Mouse (Mus musculus): ENCODE results near the gene Tlr4. TPM values are rescaled to one million over a fixed set of nuclear protein-coding genes. Genes with fewer than 3 reads are reported as not detected.

Tlr4 gene
- polyA plus RNA-seq, 1 experiment from 2014 or later, result 1.1 TPM

- 91% methylated on average over 1 of the region's 1 CpGs for WGBS
- no peak overlapping the region for H3K9ac ChIP-seq (ENCODE audit: low read depth, low read length)
- ATAC-seq, result no peak
Observed at GRCm38 (mm10) chr4:66881496-66881895, 54.1 kb downstream of the Tlr4 start.

GRCm38 (mm10) chr4:66883264-66883663 is 55.9 kb downstream of the Tlr4 start:
- H3K27me3 ChIP-seq (replicated peaks; ENCODE audit: control insufficient read depth, insufficient read depth, low read length), result no peaks in the 10 kb centered on the region
- no peak overlapping the region for H3K27ac ChIP-seq (ENCODE audit: low read length)
- ATAC-seq, result no peak
- H3K4me2 ChIP-seq (ENCODE audit: low read depth, low read length), result no peak overlapping the region
- no peaks in the 10 kb centered on the region for H3K36me3 ChIP-seq (ENCODE audit: control insufficient read depth, insufficient read depth, low read length)
- no peaks in the 10 kb centered on the region for H3K9me3 ChIP-seq (ENCODE audit: control insufficient read depth, low read length)
- no peaks in the 10 kb centered on the region for H3K4me1 ChIP-seq (ENCODE audit: control insufficient read depth, insufficient read depth, low read length)
- 90% methylated on average over 5 of the region's 5 CpGs for WGBS
- no peak overlapping the region for H3K4me3 ChIP-seq (ENCODE audit: low read length)
- H3K9ac ChIP-seq (ENCODE audit: low read depth, low read length), result no peak overlapping the region

More at GRCm38 (mm10) chr4:66881496-66881895, 54.1 kb downstream of the Tlr4 start:
- Histone ChIP-seq H3K27me3 (replicated peaks; ENCODE audit: control insufficient read depth, insufficient read depth, low read length) (no peaks in the 10 kb centered on the region), H3K36me3 (ENCODE audit: control insufficient read depth, insufficient read depth, low read length) (no peaks in the 10 kb centered on the region), H3K4me2 (ENCODE audit: low read depth, low read length) (no peak overlapping the region), H3K4me3 (ENCODE audit: low read length) (no peak overlapping the region), H3K27ac (ENCODE audit: low read length) (no peak overlapping the region), H3K4me1 (ENCODE audit: control insufficient read depth, insufficient read depth, low read length) (no peaks in the 10 kb centered on the region), H3K9me3 (ENCODE audit: control insufficient read depth, low read length) (no peaks in the 10 kb centered on the region)

GRCm38 (mm10) chr4:66894547-66894946 is 67.2 kb downstream of the Tlr4 start:
- H3K4me3 ChIP-seq (ENCODE audit: low read length), result no peak overlapping the region
- H3K9ac ChIP-seq (ENCODE audit: low read depth, low read length), result no peak overlapping the region
- no peaks in the 10 kb centered on the region for H3K36me3 ChIP-seq (ENCODE audit: control insufficient read depth, insufficient read depth, low read length)
- no peaks in the 10 kb centered on the region for H3K4me1 ChIP-seq (ENCODE audit: control insufficient read depth, insufficient read depth, low read length)
- ATAC-seq, result no peak
- H3K27ac ChIP-seq (ENCODE audit: low read length), result no peak overlapping the region
- 43% methylated on average over 2 of the region's 2 CpGs for WGBS
- H3K4me2 ChIP-seq (ENCODE audit: low read depth, low read length), result no peak overlapping the region
- no peaks in the 10 kb centered on the region for H3K9me3 ChIP-seq (ENCODE audit: control insufficient read depth, low read length)
- no peaks in the 10 kb centered on the region for H3K27me3 ChIP-seq (replicated peaks; ENCODE audit: control insufficient read depth, insufficient read depth, low read length)

- Histone ChIP-seq H3K4me2 (ENCODE audit: low read depth, low read length) (no peak overlapping the region), H3K27ac (ENCODE audit: low read length) (no peak overlapping the region), H3K9me3 (ENCODE audit: control insufficient read depth, low read length) (no peaks in the 10 kb centered on the region), H3K36me3 (ENCODE audit: control insufficient read depth, insufficient read depth, low read length) (no peaks in the 10 kb centered on the region), H3K4me1 (ENCODE audit: control insufficient read depth, insufficient read depth, low read length) (no peaks in the 10 kb centered on the region), H3K27me3 (replicated peaks; ENCODE audit: control insufficient read depth, insufficient read depth, low read length) (no peaks in the 10 kb centered on the region), H3K4me3 (ENCODE audit: low read length) (no peak overlapping the region), H3K9ac (ENCODE audit: low read depth, low read length) (no peak overlapping the region)
- no peak for ATAC-seq
- 70% methylated on average over 7 of the region's 7 CpGs for WGBS
Observed at GRCm38 (mm10) chr4:66894981-66895380, 67.6 kb downstream of the Tlr4 start.

GRCm38 (mm10) chr4:66900126-66900525 is 72.7 kb downstream of the Tlr4 start:
- Histone ChIP-seq H3K27me3 (replicated peaks; ENCODE audit: control insufficient read depth, insufficient read depth, low read length) (no peaks in the 10 kb centered on the region), H3K9ac (ENCODE audit: low read depth, low read length) (no peak overlapping the region), H3K4me3 (ENCODE audit: low read length) (no peak overlapping the region), H3K36me3 (ENCODE audit: control insufficient read depth, insufficient read depth, low read length) (no peaks in the 10 kb centered on the region), H3K4me1 (ENCODE audit: control insufficient read depth, insufficient read depth, low read length) (no peaks in the 10 kb centered on the region), H3K27ac (ENCODE audit: low read length) (no peak overlapping the region), H3K9me3 (ENCODE audit: control insufficient read depth, low read length) (no peaks in the 10 kb centered on the region), H3K4me2 (ENCODE audit: low read depth, low read length) (no peak overlapping the region)
- no peak for ATAC-seq

DNA sequence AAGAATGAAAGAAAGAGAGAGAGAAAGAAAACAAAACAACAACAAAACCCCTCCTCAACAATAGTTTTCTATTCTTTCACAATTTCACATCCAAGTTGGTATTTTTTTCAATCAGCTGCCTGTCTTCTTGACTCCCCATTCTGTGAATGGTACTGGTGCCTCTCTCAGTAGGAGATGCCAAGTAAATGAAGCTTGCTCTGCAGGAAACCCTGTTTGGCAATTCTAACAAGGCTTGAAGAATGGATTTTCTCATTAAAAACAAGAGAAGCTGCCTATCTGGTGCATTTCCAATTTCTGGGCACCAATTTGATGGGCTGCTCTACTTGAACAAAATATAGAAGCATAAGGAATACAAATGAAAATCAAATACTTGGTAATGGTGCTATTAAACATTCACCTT is 74.1 kb downstream of the Tlr4 start:
- Histone ChIP-seq H3K4me2 (ENCODE audit: low read depth, low read length) (no peak overlapping the region), H3K9me3 (ENCODE audit: control insufficient read depth, low read length) (no peaks in the 10 kb centered on the region), H3K4me1 (ENCODE audit: control insufficient read depth, insufficient read depth, low read length) (no peaks in the 10 kb centered on the region), H3K36me3 (ENCODE audit: control insufficient read depth, insufficient read depth, low read length) (no peaks in the 10 kb centered on the region), H3K27me3 (replicated peaks; ENCODE audit: control insufficient read depth, insufficient read depth, low read length) (no peaks in the 10 kb centered on the region), H3K4me3 (ENCODE audit: low read length) (no peak overlapping the region), H3K9ac (ENCODE audit: low read depth, low read length) (no peak overlapping the region), H3K27ac (ENCODE audit: low read length) (no peak overlapping the region)
- no peak for ATAC-seq

DNA sequence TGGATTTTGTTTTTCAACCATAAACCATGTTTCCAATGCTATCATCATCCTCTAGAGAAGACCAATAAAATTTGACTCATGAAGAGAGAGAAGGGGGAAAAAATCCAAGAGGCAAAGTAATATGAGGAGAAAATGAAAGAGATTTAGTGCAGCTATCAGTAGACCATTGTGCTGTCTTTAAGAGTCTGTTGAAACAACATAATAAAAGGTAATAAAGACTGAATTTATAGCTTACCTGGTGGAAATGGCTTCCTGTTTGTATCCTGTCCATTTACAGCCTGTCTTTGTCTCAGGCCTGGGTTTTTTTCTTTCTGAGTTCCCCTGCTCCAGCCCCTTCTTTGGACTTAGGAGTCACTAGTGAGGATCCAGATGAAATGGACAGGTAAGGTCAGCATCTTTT is 81.0 kb downstream of the Tlr4 start:
- H3K27ac ChIP-seq (ENCODE audit: low read length), result no peak overlapping the region
- H3K4me2 ChIP-seq (ENCODE audit: low read depth, low read length), result no peak overlapping the region
- no peaks in the 10 kb centered on the region for H3K36me3 ChIP-seq (ENCODE audit: control insufficient read depth, insufficient read depth, low read length)
- H3K9me3 ChIP-seq (ENCODE audit: control insufficient read depth, low read length), result no peaks in the 10 kb centered on the region
- H3K4me1 ChIP-seq (ENCODE audit: control insufficient read depth, insufficient read depth, low read length), result no peaks in the 10 kb centered on the region
- H3K27me3 ChIP-seq (replicated peaks; ENCODE audit: control insufficient read depth, insufficient read depth, low read length), result no peaks in the 10 kb centered on the region
- H3K9ac ChIP-seq (ENCODE audit: low read depth, low read length), result no peak overlapping the region
- ATAC-seq, result peak; percentile 73
- H3K4me3 ChIP-seq (ENCODE audit: low read length), result no peak overlapping the region

GRCm38 (mm10) chr4:66919630-66920372 is 92.4 kb downstream of the Tlr4 start:
- Histone ChIP-seq H3K9me3 (ENCODE audit: control insufficient read depth, low read length) (no peaks in the 10 kb centered on the region), H3K4me1 (ENCODE audit: control insufficient read depth, insufficient read depth, low read length) (no peaks in the 10 kb centered on the region), H3K4me3 (ENCODE audit: low read length) (no peak overlapping the region), H3K27me3 (replicated peaks; ENCODE audit: control insufficient read depth, insufficient read depth, low read length) (no peaks in the 10 kb centered on the region), H3K36me3 (ENCODE audit: control insufficient read depth, insufficient read depth, low read length) (no peaks in the 10 kb centered on the region), H3K27ac (ENCODE audit: low read length) (no peak overlapping the region), H3K4me2 (ENCODE audit: low read depth, low read length) (no peak overlapping the region), H3K9ac (ENCODE audit: low read depth, low read length) (no peak overlapping the region)
- 75% methylated on average over 3 of the region's 3 CpGs for WGBS
- ATAC-seq, result no peak

- ATAC-seq, result no peak
Observed at GRCm38 (mm10) chr4:66923616-66924276, 96.4 kb downstream of the Tlr4 start.

More at GRCm38 (mm10) chr4:66923616-66924276, 96.4 kb downstream of the Tlr4 start:
- H3K36me3 ChIP-seq (ENCODE audit: control insufficient read depth, insufficient read depth, low read length), result no peaks in the 10 kb centered on the region
- no peaks in the 10 kb centered on the region for H3K27me3 ChIP-seq (replicated peaks; ENCODE audit: control insufficient read depth, insufficient read depth, low read length)
- no peak overlapping the region for H3K27ac ChIP-seq (ENCODE audit: low read length)
- no peak overlapping the region for H3K9ac ChIP-seq (ENCODE audit: low read depth, low read length)
- H3K9me3 ChIP-seq (ENCODE audit: control insufficient read depth, low read length), result no peaks in the 10 kb centered on the region
- WGBS, result 54% methylated on average over 3 of the region's 3 CpGs
- H3K4me2 ChIP-seq (ENCODE audit: low read depth, low read length), result no peak overlapping the region
- H3K4me3 ChIP-seq (ENCODE audit: low read length), result no peak overlapping the region
- no peaks in the 10 kb centered on the region for H3K4me1 ChIP-seq (ENCODE audit: control insufficient read depth, insufficient read depth, low read length)

Measured in intestine, embryonic 16.5 days (tissue).